Comparison of ENCODE assay signal across 15 mouse cellular contexts in the genomic region with DNA sequence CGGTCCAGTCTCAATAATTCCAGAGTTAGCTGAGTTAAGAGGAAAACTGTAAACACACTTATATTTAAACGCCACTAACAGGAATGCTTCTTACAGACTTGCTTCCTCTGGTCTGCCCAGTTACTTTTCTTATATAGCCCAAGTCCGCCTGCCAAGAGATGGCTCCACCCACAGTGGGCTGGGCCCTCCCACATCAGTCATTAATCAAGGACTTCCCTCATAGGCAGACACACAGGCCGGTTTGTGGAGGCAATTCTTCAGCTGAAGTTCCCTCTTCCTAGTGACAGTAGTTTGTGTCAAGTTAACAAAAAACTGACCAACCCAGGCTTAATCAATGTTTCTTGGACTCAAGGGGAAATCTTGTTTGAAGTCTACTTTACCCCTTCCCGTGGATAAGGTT. TPM values are rescaled to one million over a fixed set of nuclear protein-coding genes. Genes with fewer than 3 reads are reported as not detected.
DNase-seq lines count a peak whose midpoint lies in the region; ATAC-seq and TF ChIP-seq lines count a peak whose summit lies in the region.
"Had no signal": no experiment of that assay in that cellular context is flagged by ENCODE, and none has a peak within 500 bp of the region (broad histone marks: within the 10 kb centered on the region; RNA-seq: fewer than 3 reads in every experiment).

No protein-coding gene starts in this region.

- H3K4me3 ChIP-seq in lung, adult 2 months (replicated peaks; ENCODE audit: extremely low read depth, low read depth, low read length) = no peak overlapping the region
- H3K4me3 ChIP-seq in liver, embryonic 13.5 days (replicated peaks) = no peak overlapping the region
- no peak overlapping the region for H3K4me3 ChIP-seq in stomach, postnatal 0 days (ENCODE audit: low read depth, low read length)
- H3K4me3 ChIP-seq in embryonic facial prominence, embryonic 10.5 days = no peak overlapping the region
- H3K4me3 ChIP-seq: forebrain, embryonic 10.5 days; hindbrain, embryonic 13.5 days; myocyte had no signal

- H3K9me3 ChIP-seq in liver, embryonic 13.5 days (replicated peaks) = no peaks in the 10 kb centered on the region
- no peaks in the 10 kb centered on the region for H3K9me3 ChIP-seq in stomach, postnatal 0 days (ENCODE audit: control insufficient read depth, low read length)
- no peaks in the 10 kb centered on the region for H3K9me3 ChIP-seq in embryonic facial prominence, embryonic 10.5 days
- H3K9me3 ChIP-seq: forebrain, embryonic 10.5 days; G1E; hindbrain, embryonic 13.5 days had no signal

- no peak overlapping the region for H3K27ac ChIP-seq in liver, embryonic 13.5 days
- H3K27ac ChIP-seq in stomach, postnatal 0 days (replicated peaks) = no peak overlapping the region
- no peak overlapping the region for H3K27ac ChIP-seq in embryonic facial prominence, embryonic 10.5 days (replicated peaks)
- H3K27ac ChIP-seq: forebrain, embryonic 10.5 days; hindbrain, embryonic 13.5 days; macrophage had no signal

- H3K9ac ChIP-seq in liver, embryonic 13.5 days = no peak overlapping the region
- no peak overlapping the region for H3K9ac ChIP-seq in stomach, postnatal 0 days (ENCODE audit: low read length)
- H3K9ac ChIP-seq: hindbrain, embryonic 13.5 days had no signal

- ATAC-seq in liver, embryonic 13.5 days (ENCODE audit: low read depth) = no peak
- ATAC-seq in stomach, postnatal 0 days (ENCODE audit: low FRiP score, low TSS enrichment) = no peak

- H3K4me2 ChIP-seq in liver, embryonic 13.5 days = no peak overlapping the region
- no peak overlapping the region for H3K4me2 ChIP-seq in stomach, postnatal 0 days (replicated peaks; ENCODE audit: low read depth)
- H3K4me2 ChIP-seq: hindbrain, embryonic 13.5 days had no signal

- DNase-seq in lung, adult 18-20 months = peak; percentile 16 to 19
- DNase-seq in lung, adult 2 months = no peak
- peak; percentile 80 for DNase-seq in ZHBTc4 (ENCODE audit: low read depth, low spot score)
- DNase-seq in liver, embryonic 13.5 days = peak; percentile 17
- peak; percentile 33 for DNase-seq in stomach, postnatal 0 days (ENCODE audit: low spot score)
- no peak for DNase-seq in embryonic facial prominence, embryonic 10.5 days (ENCODE audit: low spot score)
- no peak for DNase-seq in urinary bladder, adult 2 months (ENCODE audit: low spot score)
- DNase-seq in urinary bladder, postnatal 25 days (ENCODE audit: low spot score) = no peak
- DNase-seq: cerebellum, adult 2 months had no signal

- H3K4me1 ChIP-seq in lung, adult 2 months (ENCODE audit: control insufficient read depth, insufficient read depth, low read length) = no peaks in the 10 kb centered on the region
- no peaks in the 10 kb centered on the region for H3K4me1 ChIP-seq in liver, embryonic 13.5 days (replicated peaks)
- H3K4me1 ChIP-seq in stomach, postnatal 0 days (replicated peaks; ENCODE audit: control insufficient read depth, insufficient read depth) = no peaks in the 10 kb centered on the region
- no peaks in the 10 kb centered on the region for H3K4me1 ChIP-seq in embryonic facial prominence, embryonic 10.5 days
- H3K4me1 ChIP-seq: forebrain, embryonic 10.5 days; hindbrain, embryonic 13.5 days had no signal

- no peaks in the 10 kb centered on the region for H3K27me3 ChIP-seq in liver, embryonic 13.5 days
- H3K27me3 ChIP-seq in stomach, postnatal 0 days (ENCODE audit: control insufficient read depth, insufficient read depth, low read length) = no peaks in the 10 kb centered on the region
- no peaks in the 10 kb centered on the region for H3K27me3 ChIP-seq in embryonic facial prominence, embryonic 10.5 days (replicated peaks; ENCODE audit: low read depth, poor library complexity, severe bottlenecking)
- H3K27me3 ChIP-seq: hindbrain, embryonic 13.5 days had no signal

- TF ChIP-seq POLR2A in lung, adult 2 months (IDR thresholded peaks at IDR 0.05; ENCODE audit: borderline replicate concordance, extremely low read depth, low read depth, low read length) = no peak

- TF ChIP-seq EP300 in stomach, postnatal 0 days (optimal IDR thresholded peaks at IDR 0.05) = no peak

- WGBS in lung, adult 2 months = 40% methylated on average over 5 of the region's 5 CpGs
- 25% methylated on average over 5 of the region's 5 CpGs for WGBS in liver, embryonic 13.5 days (ENCODE audit: insufficient replicate concordance)
- 40% methylated on average over 5 of the region's 5 CpGs for WGBS in stomach, postnatal 0 days
- WGBS in embryonic facial prominence, embryonic 10.5 days = 62% methylated on average over 5 of the region's 5 CpGs

- no peaks in the 10 kb centered on the region for H3K36me3 ChIP-seq in liver, embryonic 13.5 days
- no peaks in the 10 kb centered on the region for H3K36me3 ChIP-seq in stomach, postnatal 0 days (ENCODE audit: control insufficient read depth, insufficient read depth, low read length)
- no peaks in the 10 kb centered on the region for H3K36me3 ChIP-seq in embryonic facial prominence, embryonic 10.5 days (replicated peaks)
- H3K36me3 ChIP-seq: forebrain, embryonic 10.5 days; G1E; hindbrain, embryonic 13.5 days had no signal

- TF ChIP-seq CTCF in lung, adult 2 months (IDR thresholded peaks at IDR 0.05; ENCODE audit: insufficient read depth, low read length) = no peak
- TF ChIP-seq CTCF in stomach, postnatal 0 days (IDR thresholded peaks at IDR 0.05; ENCODE audit: low read depth) = no peak

RNA-seq across cellular contexts. Expression of gene Barx2, which starts 18.4 kb away (rescaled TPM):
- polyA plus RNA-seq in lung, adult 2 months (2012; rRNA removed) = 3.0 and 15.1 TPM in 2 replicates
- not detected in 2 replicates for polyA plus RNA-seq in liver, embryonic 13.5 days (2015; fragmentation: Nextera tagmentation; extraction: Ambion mirVana)
- 4.1 and 4.6 TPM in 2 replicates for polyA plus RNA-seq in stomach, postnatal 0 days (2015; fragmentation: Nextera tagmentation; extraction: Ambion mirVana)
- polyA plus RNA-seq in embryonic facial prominence, embryonic 10.5 days (2016; fragmentation: Nextera tagmentation; extraction: Ambion mirVana) = 0.60 and 0.72 TPM in 2 replicates
- polyA plus RNA-seq in urinary bladder, adult 2 months (2012; rRNA removed) = 0.63 and 0.69 TPM in 2 replicates
- polyA plus RNA-seq: forebrain, embryonic 10.5 days; G1E; heart, embryonic 14.5 days; hindbrain, embryonic 13.5 days; macrophage had no signal

Comparison
In these comparisons a context has a peak if more than half of its experiments do, and no peak if none do; other contexts are left out.
1. DNase-seq: peak in lung, adult 18-20 months (2 of 2), ZHBTc4 (single experiment), liver, embryonic 13.5 days (single experiment) and stomach, postnatal 0 days (single experiment); none in lung, adult 2 months (single experiment), embryonic facial prominence, embryonic 10.5 days (single experiment), urinary bladder, adult 2 months (single experiment) and urinary bladder, postnatal 25 days (single experiment).